Mouse (Mus musculus) heart, adult 2 months (tissue): ENCODE measurements around the gene Wdr20.

Experiments used
- CTCF ChIP-seq: fragments of 200-600 bp; IDR thresholded peaks from 2 replicates; pipeline ENCODE4 v1.8.1; 2022; ENCODE audit warnings: antibody characterized with exemption, mild to moderate bottlenecking, moderate library complexity
- EP300 ChIP-seq: fragments of 200-500 bp; IDR thresholded peaks from 2 replicates; pipeline ENCODE4 v1.6.1; 2011; ENCODE audit warnings: low read depth, low read length, control low read depth; ENCODE audit not compliant: insufficient read depth
- POLR2A ChIP-seq: fragments of 200-500 bp; IDR thresholded peaks from 2 replicates; pipeline ENCODE4 v1.6.1; 2011; ENCODE audit warnings: mild to moderate bottlenecking, low read depth, low read length, control low read depth; ENCODE audit not compliant: insufficient read depth

GRCm38 (mm10) chr12:110737170-110738157, at the start of gene Wdr20:
- TF ChIP-seq CTCF (no peak), EP300 (no peak), POLR2A (peak; percentile 90)
